Mouse (Mus musculus): ENCODE measurements around the gene 4933407L21Rik. TPM values are rescaled to one million over a fixed set of nuclear protein-coding genes. Genes with fewer than 3 reads are reported as not detected.
A peak's percentile ranks its signal among the peaks of the same experiment; 100 is the strongest.

The 4933407L21Rik gene
- polyA plus RNA-seq, 1 experiment from 2014 or later: not detected

DNA sequence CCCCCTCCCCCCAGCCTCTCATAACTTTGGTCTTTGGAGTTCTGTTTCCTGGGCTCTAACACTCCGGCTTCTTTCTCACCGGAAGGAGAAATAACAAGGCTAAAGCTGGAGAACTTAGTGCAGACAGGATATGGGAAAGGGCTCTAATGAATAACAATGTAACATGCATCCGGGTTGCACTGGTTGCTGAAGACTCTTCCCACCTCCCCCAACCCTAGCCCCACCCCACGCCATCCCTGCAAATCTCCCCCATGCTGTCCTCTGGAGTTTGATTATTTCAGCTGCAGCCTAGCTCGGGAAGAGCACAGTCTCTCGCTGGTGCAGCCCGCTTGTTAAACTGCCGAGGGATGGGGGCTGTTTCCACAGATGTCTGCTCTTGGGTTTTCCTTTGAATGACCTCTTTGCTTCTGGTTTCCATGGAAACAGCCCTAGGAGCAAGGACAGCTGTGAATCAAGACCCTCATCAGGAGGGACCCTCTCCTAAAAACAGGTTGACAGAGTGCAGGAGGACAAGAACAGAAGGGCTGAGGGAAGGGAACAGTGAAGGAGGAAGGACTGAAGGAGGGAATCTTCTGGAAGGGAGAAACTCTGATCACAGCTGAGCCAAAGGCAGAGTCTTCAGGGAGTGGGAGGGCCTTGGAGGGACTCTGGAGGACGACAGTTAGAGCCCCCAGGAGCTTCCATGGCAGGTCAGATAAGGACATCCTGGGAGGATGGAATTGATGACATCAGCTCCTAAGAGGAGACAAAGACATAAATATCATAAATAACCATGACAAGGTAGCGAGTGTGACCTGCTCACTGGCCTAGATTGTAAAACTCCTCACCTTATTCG, 5.6 kb downstream of the 4933407L21Rik start:
- H3K27me3 ChIP-seq (replicated peaks): no peaks in the 10 kb centered on the region
- no peak overlapping the region for H3K9ac ChIP-seq
- peak overlapping the region; percentile 48 for H3K4me2 ChIP-seq
- H3K27ac ChIP-seq (ENCODE audit: poor library complexity, severe bottlenecking): 0 out of 2 replicates have a peak overlapping the region, but pooled peaks have one; percentile 12
- ATAC-seq (ENCODE audit: insufficient number of reproducible peaks, low FRiP score): 0 out of 2 replicates have a peak, but pooled peaks have one; percentile 37
- H3K4me3 ChIP-seq: no peak overlapping the region
- peaks cover 20% of the 10 kb centered on the region for H3K4me1 ChIP-seq (replicated peaks)
- no peaks in the 10 kb centered on the region for H3K36me3 ChIP-seq
- WGBS: 16% methylated on average over 11 of the region's 11 CpGs
- no peaks in the 10 kb centered on the region for H3K9me3 ChIP-seq (replicated peaks)

- Histone ChIP-seq H3K4me3 (no peak overlapping the region), H3K27ac (ENCODE audit: poor library complexity, severe bottlenecking) (no peak overlapping the region), H3K4me1 (replicated peaks) (peaks cover 20% of the 10 kb centered on the region), H3K9me3 (replicated peaks) (no peaks in the 10 kb centered on the region), H3K4me2 (no peak overlapping the region), H3K27me3 (replicated peaks) (no peaks in the 10 kb centered on the region), H3K36me3 (no peaks in the 10 kb centered on the region), H3K9ac (no peak overlapping the region)
- 24% methylated on average over 7 of the region's 7 CpGs for WGBS
- no peak for ATAC-seq (ENCODE audit: insufficient number of reproducible peaks, low FRiP score)
Observed at GRCm38 (mm10) chr1:85934560-85934959, 6.3 kb downstream of the 4933407L21Rik start.

DNA sequence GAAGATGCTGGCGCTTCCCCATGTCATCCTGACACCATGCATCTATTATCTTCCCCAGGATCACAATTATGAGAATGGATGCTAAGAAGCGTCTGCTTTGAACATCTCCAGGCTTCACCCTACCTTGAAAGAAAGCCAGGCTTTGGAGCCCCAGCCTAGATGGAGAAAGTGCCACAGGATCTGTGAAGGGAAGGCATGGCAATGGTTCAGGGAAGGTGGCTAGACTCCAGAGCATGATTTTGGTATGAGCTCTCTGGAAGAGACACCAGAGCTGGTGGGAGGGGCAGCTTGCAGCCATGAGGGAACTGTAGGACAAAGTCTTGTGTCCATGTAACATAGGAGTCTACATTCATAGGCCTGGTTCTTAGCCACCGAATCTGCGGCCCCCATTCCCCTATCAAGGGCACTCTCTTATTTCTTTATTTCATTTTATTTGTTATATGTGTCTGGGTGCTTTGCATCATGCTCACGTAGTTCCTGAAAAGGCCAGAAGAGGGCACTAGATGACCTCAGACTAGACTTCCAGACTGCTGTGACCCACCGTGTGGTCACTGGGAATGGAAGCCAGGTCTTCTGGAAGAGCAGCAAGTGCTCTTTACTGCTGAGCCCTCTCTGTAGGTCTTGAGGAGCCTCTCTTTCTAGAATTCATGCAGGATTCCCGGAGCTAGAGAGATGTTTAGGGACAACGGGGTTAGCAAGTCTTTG, 7.0 kb downstream of the 4933407L21Rik start:
- Histone ChIP-seq H3K4me3 (no peak overlapping the region), H3K36me3 (no peaks in the 10 kb centered on the region), H3K4me1 (replicated peaks) (peaks cover 20% of the 10 kb centered on the region), H3K4me2 (no peak overlapping the region), H3K9me3 (replicated peaks) (no peaks in the 10 kb centered on the region), H3K9ac (no peak overlapping the region), H3K27ac (ENCODE audit: poor library complexity, severe bottlenecking) (no peak overlapping the region), H3K27me3 (replicated peaks) (no peaks in the 10 kb centered on the region)
- WGBS: 47% methylated on average over 8 of the region's 8 CpGs
- ATAC-seq (ENCODE audit: insufficient number of reproducible peaks, low FRiP score): no peak

GRCm38 (mm10) chr1:85936265-85936664, 8.0 kb downstream of the 4933407L21Rik start:
- H3K9me3 ChIP-seq (replicated peaks): no peaks in the 10 kb centered on the region
- 72% methylated on average over 6 of the region's 6 CpGs for WGBS
- H3K4me1 ChIP-seq (replicated peaks): peaks cover 20% of the 10 kb centered on the region
- no peak overlapping the region for H3K4me2 ChIP-seq
- H3K27me3 ChIP-seq (replicated peaks): no peaks in the 10 kb centered on the region
- no peak overlapping the region for H3K4me3 ChIP-seq
- H3K36me3 ChIP-seq: no peaks in the 10 kb centered on the region
- H3K27ac ChIP-seq (ENCODE audit: poor library complexity, severe bottlenecking): no peak overlapping the region
- H3K9ac ChIP-seq: no peak overlapping the region
- ATAC-seq (ENCODE audit: insufficient number of reproducible peaks, low FRiP score): no peak

GRCm38 (mm10) chr1:85937323-85937722, 9.0 kb downstream of the 4933407L21Rik start:
- 64% methylated on average over 1 of the region's 1 CpGs for WGBS
- H3K27ac ChIP-seq (ENCODE audit: poor library complexity, severe bottlenecking): no peak overlapping the region
- H3K36me3 ChIP-seq: no peaks in the 10 kb centered on the region
- H3K4me1 ChIP-seq (replicated peaks): peaks cover 20% of the 10 kb centered on the region
- H3K27me3 ChIP-seq (replicated peaks): no peaks in the 10 kb centered on the region
- H3K4me3 ChIP-seq: no peak overlapping the region
- H3K9me3 ChIP-seq (replicated peaks): no peaks in the 10 kb centered on the region
- H3K4me2 ChIP-seq: no peak overlapping the region
- ATAC-seq (ENCODE audit: insufficient number of reproducible peaks, low FRiP score): no peak
- no peak overlapping the region for H3K9ac ChIP-seq

- no peak for ATAC-seq (ENCODE audit: insufficient number of reproducible peaks, low FRiP score)
- Histone ChIP-seq H3K9me3 (replicated peaks) (peaks cover 4% of the 10 kb centered on the region; the same call in 1 of the 2 replicates), H3K4me2 (no peak overlapping the region), H3K27ac (ENCODE audit: poor library complexity, severe bottlenecking) (no peak overlapping the region), H3K27me3 (replicated peaks) (no peaks in the 10 kb centered on the region), H3K4me1 (replicated peaks) (no peaks in the 10 kb centered on the region), H3K9ac (no peak overlapping the region), H3K36me3 (no peaks in the 10 kb centered on the region), H3K4me3 (no peak overlapping the region)
- 61% methylated on average over 8 of the region's 8 CpGs for WGBS
Observed at GRCm38 (mm10) chr1:85942318-85942717, 14.0 kb downstream of the 4933407L21Rik start.

DNA sequence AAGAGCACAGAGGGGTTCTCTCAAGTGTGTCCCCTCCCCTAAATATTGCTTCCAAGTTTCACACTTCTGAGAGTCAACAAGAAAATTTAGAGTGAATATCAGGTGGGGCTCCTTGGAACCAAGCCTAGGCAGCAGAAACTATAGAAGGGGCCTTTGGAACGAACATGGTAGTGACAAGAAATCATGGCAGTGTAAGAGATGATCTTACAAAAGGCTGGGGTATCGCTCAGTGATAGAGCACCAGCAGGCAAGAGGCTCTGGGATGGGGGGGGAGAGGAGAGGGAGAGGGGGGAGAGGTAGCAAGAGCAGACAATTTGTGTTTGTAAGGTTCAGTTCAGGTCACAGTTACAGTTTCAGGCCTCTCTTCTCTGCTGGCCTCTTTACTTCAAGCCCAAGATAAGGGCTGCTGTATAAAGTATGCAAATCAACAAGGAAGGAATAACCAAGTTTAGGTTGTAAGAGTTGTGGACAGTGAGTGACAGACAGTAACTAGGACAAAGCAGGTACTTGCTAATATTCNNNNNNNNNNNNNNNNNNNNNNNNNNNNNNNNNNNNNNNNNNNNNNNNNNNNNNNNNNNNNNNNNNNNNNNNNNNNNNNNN, 20.9 kb downstream of the 4933407L21Rik start:
- H3K27me3 ChIP-seq (replicated peaks): no peaks in the 10 kb centered on the region
- 85% methylated on average over 2 of the region's 2 CpGs for WGBS
- H3K9ac ChIP-seq: no peak overlapping the region
- H3K4me1 ChIP-seq (replicated peaks): peaks cover 4% of the 10 kb centered on the region; the same call in 1 of the 2 replicates
- H3K36me3 ChIP-seq: no peaks in the 10 kb centered on the region
- no peak overlapping the region for H3K27ac ChIP-seq (ENCODE audit: poor library complexity, severe bottlenecking)
- peaks cover 4% of the 10 kb centered on the region; the same call in 1 of the 2 replicates for H3K9me3 ChIP-seq (replicated peaks)
- H3K4me3 ChIP-seq: no peak overlapping the region
- no peak for ATAC-seq (ENCODE audit: insufficient number of reproducible peaks, low FRiP score)
- H3K4me2 ChIP-seq: no peak overlapping the region

DNA sequence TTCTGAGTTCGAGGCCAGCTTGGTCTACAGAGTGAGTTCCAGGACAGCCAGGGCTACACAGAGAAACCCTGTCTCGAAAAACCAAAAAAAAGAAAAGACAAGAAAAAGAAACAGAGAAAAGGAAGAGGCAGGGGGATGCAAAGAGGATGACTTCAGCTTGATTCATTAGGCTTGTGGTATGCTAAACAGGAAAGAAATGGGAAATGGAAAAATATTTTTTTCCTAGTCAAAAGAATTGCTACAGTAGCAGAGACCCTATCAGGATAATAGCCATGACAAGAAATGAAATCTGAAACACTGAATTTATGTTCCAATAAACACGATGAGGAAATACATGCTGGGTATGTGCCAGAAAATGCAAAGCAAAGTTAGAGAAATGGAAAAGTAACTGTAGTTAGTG, 26.9 kb downstream of the 4933407L21Rik start:
- Histone ChIP-seq H3K36me3 (no peaks in the 10 kb centered on the region), H3K27me3 (replicated peaks) (no peaks in the 10 kb centered on the region), H3K4me1 (replicated peaks) (peaks cover 53% of the 10 kb centered on the region), H3K4me2 (no peak overlapping the region), H3K4me3 (no peak overlapping the region), H3K27ac (ENCODE audit: poor library complexity, severe bottlenecking) (no peak overlapping the region), H3K9me3 (replicated peaks) (no peaks in the 10 kb centered on the region), H3K9ac (no peak overlapping the region)
- 78% methylated on average over 3 of the region's 3 CpGs for WGBS
- ATAC-seq (ENCODE audit: insufficient number of reproducible peaks, low FRiP score): no peak

DNA sequence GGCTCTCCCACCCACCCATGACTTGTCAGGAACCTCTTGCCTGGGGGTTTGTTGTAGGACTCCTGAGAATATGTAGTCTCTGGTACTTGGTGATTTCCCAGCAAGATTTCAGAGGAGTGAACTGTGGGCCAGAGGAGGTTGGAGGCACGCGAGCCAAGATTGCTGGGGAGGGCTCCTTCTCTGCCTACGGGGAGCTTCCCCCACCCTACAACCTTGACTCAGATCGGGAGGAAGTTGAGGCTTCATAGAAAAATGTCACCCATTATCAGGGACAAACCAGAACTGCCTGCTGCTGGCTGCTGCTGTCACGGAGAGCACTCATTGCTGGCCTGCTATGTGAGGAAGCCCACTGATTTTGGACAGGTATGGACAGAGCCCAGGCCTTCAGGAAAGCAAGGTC, 29.0 kb downstream of the 4933407L21Rik start:
- H3K4me1 ChIP-seq (replicated peaks): peaks cover 63% of the 10 kb centered on the region

DNA sequence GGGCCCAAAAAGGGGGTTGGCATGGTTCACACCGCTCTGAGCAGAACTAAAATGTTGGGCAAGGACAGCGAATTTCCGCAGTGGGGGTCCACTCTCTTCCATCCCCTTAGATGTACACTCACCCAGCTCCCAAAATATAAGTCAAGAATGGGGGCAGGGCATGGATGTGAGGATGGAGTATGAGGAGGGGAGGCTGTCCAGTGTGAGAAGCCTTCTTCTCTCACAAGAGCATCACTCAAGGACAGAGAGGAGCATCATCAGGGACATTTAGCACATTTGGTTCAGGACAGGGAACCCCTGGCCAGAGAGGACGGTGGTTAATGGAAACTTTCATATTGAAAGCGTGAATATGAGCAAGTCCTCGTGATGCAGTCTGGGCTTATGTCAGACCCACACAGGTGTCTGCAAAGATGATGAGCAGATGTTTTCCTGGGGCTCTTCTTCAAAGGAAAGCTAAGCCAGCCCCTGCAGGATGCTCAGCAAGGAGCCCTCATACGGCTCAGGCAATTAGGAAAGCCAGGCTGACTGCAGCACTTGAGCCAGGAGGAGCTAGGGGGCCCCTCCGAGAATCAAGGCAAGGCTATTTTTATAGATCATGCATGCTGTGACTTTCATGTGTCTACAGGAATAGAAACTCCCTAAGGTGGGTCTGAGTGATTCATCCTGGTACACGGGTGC, 29.8 kb downstream of the 4933407L21Rik start:
- Histone ChIP-seq H3K4me1 (replicated peaks) (peaks cover 63% of the 10 kb centered on the region), H3K36me3 (no peaks in the 10 kb centered on the region), H3K9me3 (replicated peaks) (no peaks in the 10 kb centered on the region), H3K4me2 (peak overlapping the region; percentile 49), H3K9ac (no peak overlapping the region), H3K27me3 (replicated peaks) (no peaks in the 10 kb centered on the region), H3K27ac (ENCODE audit: poor library complexity, severe bottlenecking) (peak overlapping the region; percentile 77), H3K4me3 (no peak overlapping the region)
- 44% methylated on average over 9 of the region's 9 CpGs for WGBS
- ATAC-seq (ENCODE audit: insufficient number of reproducible peaks, low FRiP score): peak; percentile 51; the same call in 1 of the 2 replicates

More for the DNA sequence above, 29.0 kb downstream of the 4933407L21Rik start:
- Histone ChIP-seq H3K4me2 (no peak overlapping the region), H3K9me3 (replicated peaks) (no peaks in the 10 kb centered on the region), H3K27ac (ENCODE audit: poor library complexity, severe bottlenecking) (peak overlapping the region; percentile 77; the same call in 1 of the 2 replicates), H3K9ac (no peak overlapping the region), H3K36me3 (no peaks in the 10 kb centered on the region), H3K27me3 (replicated peaks) (no peaks in the 10 kb centered on the region), H3K4me3 (no peak overlapping the region)
- no peak for ATAC-seq (ENCODE audit: insufficient number of reproducible peaks, low FRiP score)
- 41% methylated on average over 5 of the region's 5 CpGs for WGBS
